Mouse (Mus musculus) stomach, postnatal 0 days (tissue): Measurements from ENCODE around the gene Scn7a. TPM values are rescaled to one million over a fixed set of nuclear protein-coding genes. Genes with fewer than 3 reads are reported as not detected.

Source experiments
- ATAC-seq: fragments of 200-750 bp; cut with Nextera tagmentation; 2 replicates; pipeline ENCODE4 v1.8.0; 2017; ENCODE audit not compliant: low FRiP score, low TSS enrichment
- DNase-seq: peaks from one replicate; pipeline ENCODE4 v3.0.0-alpha.2; 2016; ENCODE audit warnings: low spot score
- H3K27ac ChIP-seq: fragments of 300-500 bp; sonication (generic); replicated peaks from 2 replicates; pipeline ENCODE4 v1.5.1; 2014; ENCODE audit warnings: mild to moderate bottlenecking, control low read depth
- H3K27me3 ChIP-seq: fragments of 300-500 bp; sonication (generic); 2 replicates; pipeline ENCODE4 v1.6.1; 2014; ENCODE audit warnings: low read length; ENCODE audit not compliant: control insufficient read depth, insufficient read depth
- H3K36me3 ChIP-seq: fragments of 300-500 bp; sonication (generic); 2 replicates; pipeline ENCODE4 v1.6.1; 2014; ENCODE audit warnings: low read length, mixed read lengths; ENCODE audit not compliant: control insufficient read depth, insufficient read depth
- H3K4me1 ChIP-seq: fragments of 300-500 bp; sonication (generic); replicated peaks from 2 replicates; pipeline ENCODE4 v1.6.1; 2014; ENCODE audit warnings: antibody characterized with exemption; ENCODE audit not compliant: control insufficient read depth, insufficient read depth
- H3K4me2 ChIP-seq: fragments of 300-500 bp; sonication (generic); replicated peaks from 2 replicates; pipeline ENCODE4 v1.6.1; 2014; ENCODE audit warnings: low read depth, mild to moderate bottlenecking, control low read depth, moderate library complexity
- H3K4me3 ChIP-seq: fragments of 300-500 bp; sonication (generic); 2 replicates; pipeline ENCODE4 v1.5.1; 2014; ENCODE audit warnings: low read depth, low read length, control low read depth
- H3K9ac ChIP-seq: fragments of 300-500 bp; sonication (generic); 2 replicates; pipeline ENCODE4 v1.6.1; 2014; ENCODE audit warnings: mild to moderate bottlenecking, low read length, control low read depth, mixed read lengths
- H3K9me3 ChIP-seq: fragments of 300-500 bp; sonication (generic); 2 replicates; pipeline ENCODE4 v1.6.1; 2016; ENCODE audit warnings: low read length; ENCODE audit not compliant: control insufficient read depth
- CTCF ChIP-seq: IDR thresholded peaks from 2 replicates; pipeline ENCODE4 v1.5.1; 2016; ENCODE audit warnings: antibody characterized with exemption, low read depth, mild to moderate bottlenecking, moderate library complexity
- EP300 ChIP-seq: optimal IDR thresholded peaks from 2 replicates; pipeline ENCODE3; 2016; ENCODE audit warnings: antibody characterized with exemption
- WGBS: fragments of 180-500 bp; shearing (Covaris S2); extraction: QIAGEN DNeasy Blood & Tissue Kit; methylation state at CpG from one replicate; pipeline ENCODE4 v1.1.7; 2014; 5-methylcytosine and 5-hydroxymethylcytosine counted together
- polyA plus RNA-seq: library from polyadenylated mRNA; unstranded; fragments of >200 nt; fragmentation: Nextera tagmentation; extraction: Ambion mirVana; gene quantifications from 2 replicates; pipeline ENCODE4 v1.2.1, GENCODE M21; 2015

Scn7a gene
- polyA plus RNA-seq, 1 experiment from 2014 or later: 0.62 TPM

GRCm38 (mm10) chr2:66726878-66727584 lies 57.7 kb downstream of the Scn7a start:
- Histone ChIP-seq H3K9ac (no peak overlapping the region), H3K27me3 (no peaks in the 10 kb centered on the region), H3K4me2 (no peak overlapping the region), H3K9me3 (no peaks in the 10 kb centered on the region), H3K27ac (no peak overlapping the region), H3K4me1 (no peaks in the 10 kb centered on the region), H3K36me3 (no peaks in the 10 kb centered on the region), H3K4me3 (no peak overlapping the region)
- DNase-seq: no peak
- 72% methylated on average over 2 of the region's 2 CpGs for WGBS
- no peak for ATAC-seq
- TF ChIP-seq EP300: no peak

- ATAC-seq (no peak), DNase-seq (no peak)
- no peak overlapping the region for H3K9ac ChIP-seq
- WGBS: 84% methylated on average over 2 of the region's 2 CpGs
- TF ChIP-seq CTCF (no peak), EP300 (no peak)
- H3K27ac ChIP-seq: no peak overlapping the region
- no peak overlapping the region for H3K4me2 ChIP-seq
- no peak overlapping the region for H3K4me3 ChIP-seq
- no peaks in the 10 kb centered on the region for H3K36me3 ChIP-seq
- no peaks in the 10 kb centered on the region for H3K4me1 ChIP-seq
- no peaks in the 10 kb centered on the region for H3K9me3 ChIP-seq
- no peaks in the 10 kb centered on the region for H3K27me3 ChIP-seq
Observed at GRCm38 (mm10) chr2:66712071-66712470, 72.6 kb downstream of the Scn7a start.

DNA sequence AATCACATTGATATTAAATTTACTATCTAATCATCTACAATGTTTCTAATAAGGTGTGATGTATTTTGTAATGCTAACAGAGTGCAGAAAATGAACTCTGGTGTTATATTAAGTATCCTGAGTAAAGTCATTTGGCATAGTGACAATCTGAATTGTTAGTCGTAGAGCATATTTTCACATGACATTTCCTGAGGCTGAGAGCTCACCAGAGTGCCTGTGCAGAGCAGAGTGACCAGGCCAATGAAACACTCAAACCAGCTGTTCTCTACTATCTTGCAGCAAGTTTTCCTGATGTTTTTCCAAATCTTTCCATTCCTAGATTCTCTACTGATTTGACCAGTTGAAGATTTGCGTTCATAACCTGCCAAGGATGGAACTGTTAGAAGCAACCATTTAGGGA lies 92.4 kb downstream of the Scn7a start:
- Histone ChIP-seq H3K36me3 (no peaks in the 10 kb centered on the region), H3K9me3 (no peaks in the 10 kb centered on the region), H3K27ac (no peak overlapping the region), H3K9ac (no peak overlapping the region), H3K4me1 (no peaks in the 10 kb centered on the region), H3K4me3 (no peak overlapping the region), H3K4me2 (no peak overlapping the region), H3K27me3 (no peaks in the 10 kb centered on the region)
- TF ChIP-seq CTCF (no peak), EP300 (no peak)
- DNase-seq (no peak), ATAC-seq (no peak)
- WGBS: 60% methylated on average over 2 of the region's 2 CpGs

DNA sequence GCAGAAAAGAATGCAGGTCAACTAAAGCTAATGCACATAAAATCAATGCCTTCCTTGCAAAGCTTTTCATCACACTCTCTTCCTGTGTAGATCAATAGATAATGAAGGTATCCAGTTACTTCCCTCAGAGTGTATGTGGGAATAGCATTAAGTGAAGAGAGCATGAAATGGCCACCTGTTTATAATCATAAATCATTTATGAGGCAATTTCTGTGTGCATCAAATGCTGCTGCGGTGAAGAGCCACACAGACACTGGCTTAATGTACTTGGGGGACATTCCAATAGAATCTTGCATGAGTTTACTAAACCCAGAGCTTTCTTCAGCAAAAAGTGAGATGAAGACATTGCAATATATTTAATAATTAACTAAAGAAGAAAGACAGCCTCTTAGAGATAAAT lies 122.7 kb downstream of the Scn7a start:
- Histone ChIP-seq H3K4me3 (no peak overlapping the region), H3K9me3 (no peaks in the 10 kb centered on the region), H3K4me2 (no peak overlapping the region), H3K9ac (no peak overlapping the region), H3K27ac (no peak overlapping the region), H3K4me1 (no peaks in the 10 kb centered on the region), H3K27me3 (no peaks in the 10 kb centered on the region), H3K36me3 (no peaks in the 10 kb centered on the region)
- ATAC-seq (no peak), DNase-seq (no peak)
- TF ChIP-seq CTCF (no peak), EP300 (no peak)
- WGBS: 45% methylated on average over 1 of the region's 1 CpGs

DNA sequence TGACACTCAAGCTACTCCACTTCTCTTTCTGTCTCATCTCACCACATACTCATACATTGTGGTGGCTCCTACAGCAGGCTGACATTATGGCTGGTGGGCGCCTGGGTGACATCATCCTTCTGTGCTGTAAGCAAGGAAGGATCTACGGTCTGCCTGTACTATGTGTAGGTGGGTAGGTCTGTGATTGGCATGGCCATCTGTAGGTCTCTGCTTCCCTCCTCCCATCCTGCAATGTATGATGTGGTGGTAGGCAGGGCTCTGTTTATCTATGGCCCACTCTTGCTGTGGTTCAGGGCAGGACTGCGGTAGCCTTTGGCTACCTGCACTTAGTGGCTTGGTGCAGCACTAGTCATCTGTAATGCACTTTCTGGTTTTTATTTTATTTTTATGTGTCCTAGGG lies 128.3 kb downstream of the Scn7a start:
- Histone ChIP-seq H3K27ac (no peak overlapping the region), H3K4me1 (no peaks in the 10 kb centered on the region), H3K9ac (no peak overlapping the region), H3K4me2 (no peak overlapping the region), H3K4me3 (no peak overlapping the region), H3K9me3 (no peaks in the 10 kb centered on the region), H3K36me3 (no peaks in the 10 kb centered on the region), H3K27me3 (no peaks in the 10 kb centered on the region)
- TF ChIP-seq EP300: no peak
- no peak for TF ChIP-seq CTCF
- whole genome bisulfite sequencing: 85% methylated on average over 3 of the region's 3 CpGs
- 0 out of 2 replicates have a peak, but pooled peaks have one; percentile 21 for ATAC-seq
- DNase-seq: no peak

DNA sequence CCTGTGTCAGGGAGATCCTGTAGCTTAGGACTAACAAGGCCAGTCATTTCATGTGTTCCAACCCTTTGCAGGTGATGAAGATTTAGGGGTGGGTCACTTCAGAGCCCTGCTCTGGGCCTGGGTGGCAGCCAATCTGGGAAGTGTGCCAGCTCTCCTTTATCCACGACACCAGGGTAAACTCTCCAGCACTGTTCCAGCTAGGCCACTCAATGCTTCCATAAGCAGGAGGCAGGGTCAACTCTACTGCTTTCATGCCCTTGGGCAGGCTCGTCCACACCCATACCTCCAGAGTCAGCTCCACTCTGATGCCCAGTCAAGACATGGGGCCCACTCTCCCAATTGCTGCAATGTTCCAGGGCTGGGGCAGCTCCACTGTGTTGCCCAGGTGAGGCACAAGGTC lies 129.3 kb downstream of the Scn7a start:
- H3K27me3 ChIP-seq: no peaks in the 10 kb centered on the region
- TF ChIP-seq EP300: no peak
- no peak for TF ChIP-seq CTCF
- H3K4me3 ChIP-seq: no peak overlapping the region
- ATAC-seq (0 out of 2 replicates have a peak, but pooled peaks have one; percentile 4), DNase-seq (no peak)
- no peaks in the 10 kb centered on the region for H3K36me3 ChIP-seq
- H3K9ac ChIP-seq: no peak overlapping the region
- H3K4me1 ChIP-seq: no peaks in the 10 kb centered on the region
- no peak overlapping the region for H3K27ac ChIP-seq
- H3K4me2 ChIP-seq: no peak overlapping the region
- no peaks in the 10 kb centered on the region for H3K9me3 ChIP-seq
- WGBS: 42% methylated on average over 2 of the region's 2 CpGs
